Mouse (Mus musculus) liver, adult (tissue): ENCODE measurements around the gene Sars.

Source experiments
- GATA4 ChIP-seq: IDR thresholded peaks from 2 replicates; pipeline ENCODE4 v1.6.1; 2014; ENCODE audit warnings: mild to moderate bottlenecking, low read length; ENCODE audit not compliant: insufficient replicate concordance

The Sars gene

GRCm38 (mm10) chr3:108435701-108436379, 9.2 kb downstream of the Sars start:
- TF ChIP-seq GATA4: no peak

- TF ChIP-seq GATA4: no peak
These were observed 11.0 kb downstream of the Sars start for GRCm38 (mm10) chr3:108433881-108434495.

DNA sequence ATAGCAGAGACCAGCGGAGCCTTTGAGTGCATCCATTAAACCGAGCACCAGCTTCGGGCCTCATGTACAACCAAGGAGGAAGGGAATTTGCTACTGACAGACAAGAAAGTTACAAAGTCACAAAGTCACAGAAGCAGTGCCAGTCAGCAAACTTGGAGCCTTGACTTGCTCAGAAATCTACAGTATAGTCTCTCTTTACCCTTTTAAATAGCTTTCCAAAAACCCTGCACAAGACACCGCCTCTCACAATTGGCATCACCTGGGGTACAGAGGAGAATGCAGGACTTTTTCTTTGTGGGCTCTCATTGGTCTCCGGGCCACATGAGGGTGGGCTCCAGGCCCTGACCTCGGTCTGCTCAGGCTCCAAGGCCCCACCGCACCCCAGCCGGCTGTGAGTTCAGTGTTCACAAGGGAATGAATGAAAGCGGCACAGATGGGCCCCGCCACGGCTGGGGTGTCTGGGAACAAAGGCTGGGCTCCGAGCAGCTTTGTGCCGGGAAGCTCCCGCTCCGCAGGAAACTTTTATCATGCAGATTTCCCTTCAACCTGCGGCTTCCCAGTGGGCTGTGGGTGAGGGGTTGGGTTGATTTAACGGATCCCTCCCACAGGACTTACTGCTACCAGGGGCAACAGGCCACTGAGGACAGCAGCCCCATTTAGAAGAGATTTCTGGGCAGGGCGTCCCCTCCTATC, 11.7 kb downstream of the Sars start:
- no peak for TF ChIP-seq GATA4

DNA sequence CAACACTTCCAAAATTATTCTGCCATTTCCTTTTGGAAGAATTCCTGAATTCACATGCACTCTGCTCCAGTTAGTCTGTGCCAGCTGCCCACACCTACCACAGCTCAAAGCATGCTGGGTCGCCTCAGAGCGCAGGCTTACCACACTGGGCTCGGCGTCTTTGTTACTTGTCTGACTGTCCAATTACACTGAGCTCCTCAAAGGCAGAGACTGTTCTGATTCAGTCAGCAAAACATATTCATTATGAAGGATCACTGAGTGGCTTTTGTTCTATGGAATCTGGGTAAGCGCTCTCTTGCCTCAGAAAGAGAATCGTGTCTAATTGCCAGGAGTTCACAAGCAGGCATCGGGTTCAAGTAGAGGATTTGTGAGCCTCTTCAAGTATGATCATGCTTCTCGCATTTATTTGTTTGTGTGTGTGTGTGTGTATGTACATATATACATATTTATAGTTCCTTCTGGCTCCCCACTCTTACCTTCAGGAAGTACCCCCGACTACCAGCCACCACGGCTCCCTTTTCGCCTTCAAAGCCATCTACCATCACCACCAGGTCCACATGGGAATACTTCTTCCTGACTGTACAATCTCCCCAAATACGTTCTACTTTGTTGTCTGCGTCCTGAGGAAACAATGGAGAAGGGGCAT, 12.3 kb downstream of the Sars start:
- no peak for TF ChIP-seq GATA4

DNA sequence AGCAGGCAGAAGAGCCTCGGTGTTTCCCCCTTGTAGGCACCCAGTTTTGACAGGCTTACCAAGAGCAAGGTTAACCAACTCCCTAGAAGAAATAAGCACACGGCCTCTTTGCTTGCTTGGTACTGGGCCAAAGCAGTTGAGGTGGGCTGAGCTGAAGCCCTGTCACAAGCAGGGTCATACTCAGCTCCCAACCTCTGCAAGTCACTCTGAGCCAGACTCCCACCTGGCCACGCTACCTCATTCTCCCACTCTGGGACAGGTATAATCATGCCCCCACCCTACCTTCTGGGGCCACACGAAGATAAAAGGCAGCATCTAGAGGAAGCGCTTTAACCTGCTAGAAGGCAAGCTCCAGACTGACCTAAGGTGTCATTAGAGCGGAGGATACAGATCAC, 19.4 kb downstream of the Sars start:
- TF ChIP-seq GATA4: no peak

DNA sequence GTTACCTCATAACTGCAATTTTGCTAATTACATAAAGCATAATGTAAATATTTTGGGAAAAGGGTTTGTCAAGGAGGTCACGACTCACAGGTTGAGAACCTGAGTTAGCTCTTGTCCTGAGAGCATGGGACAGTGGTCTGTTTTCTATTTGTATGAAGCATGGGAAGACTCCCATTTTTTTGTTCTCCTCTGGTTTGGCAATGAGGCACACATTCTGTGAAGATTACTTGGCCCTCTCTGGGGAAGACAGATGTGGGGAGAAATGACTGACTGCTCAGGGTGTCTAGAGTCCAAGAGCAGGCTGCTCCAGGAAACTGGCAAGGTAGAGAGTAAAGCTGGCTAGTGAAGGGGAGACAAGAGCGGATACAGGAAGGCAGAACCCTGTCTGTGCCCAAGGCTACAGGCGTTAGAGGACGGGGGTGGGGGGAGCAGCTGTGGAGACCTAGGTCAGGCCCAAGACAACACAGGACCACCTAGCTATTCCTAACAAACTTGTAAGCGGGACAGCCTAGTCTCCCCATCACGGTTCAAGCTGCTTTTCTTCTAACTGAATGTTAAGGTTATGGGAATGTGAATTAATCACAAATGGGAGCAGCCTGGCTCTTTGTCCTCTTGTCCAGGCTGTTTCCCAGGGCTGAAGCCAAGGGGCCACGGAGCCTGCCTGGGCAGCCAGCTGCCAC, 19.9 kb downstream of the Sars start:
- TF ChIP-seq GATA4: no peak

DNA sequence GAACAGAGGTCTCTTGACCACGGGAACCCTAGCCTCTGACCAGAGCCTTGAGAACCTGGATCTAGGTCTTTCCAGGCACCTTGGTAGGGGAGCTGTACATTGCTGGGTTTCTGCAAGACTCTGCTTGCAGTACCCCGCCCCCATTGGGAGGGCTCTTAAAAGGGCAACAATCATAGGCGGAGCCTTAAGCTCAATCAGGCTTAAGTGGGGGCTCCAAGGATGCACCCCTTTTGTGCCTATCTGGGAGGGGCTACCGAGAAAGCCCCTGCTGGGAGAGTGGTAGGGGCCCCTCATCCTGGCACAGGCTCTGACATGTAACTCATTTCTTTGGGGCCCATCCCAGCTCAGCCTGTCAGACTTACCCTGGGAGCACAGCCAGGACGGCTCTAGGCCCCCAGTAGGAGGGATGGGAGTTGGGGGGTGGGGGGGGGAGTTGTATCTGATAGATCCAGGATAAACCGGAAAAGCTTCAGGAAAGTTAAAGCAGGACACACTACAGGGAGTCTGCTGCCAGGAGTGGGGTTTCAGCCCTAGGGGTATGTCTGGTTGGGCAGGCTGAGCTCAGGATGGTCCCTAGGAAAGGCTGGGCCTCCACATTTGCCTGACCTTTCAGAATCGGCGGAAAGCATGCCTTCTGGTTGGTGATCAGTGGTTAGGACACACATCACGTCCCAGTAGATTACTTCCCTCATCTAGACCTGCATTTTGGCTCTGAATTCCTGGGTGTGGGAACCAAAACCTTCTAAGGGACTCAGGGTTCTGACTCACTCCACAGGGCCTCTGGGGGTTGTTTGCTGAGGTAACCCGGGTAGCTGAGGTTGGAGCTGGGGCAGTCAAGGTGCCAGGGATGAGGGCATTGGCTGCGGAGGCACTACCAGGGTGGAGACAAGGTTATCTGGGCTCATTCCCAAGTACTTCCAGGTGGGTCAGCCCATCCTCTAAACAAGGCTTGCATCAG, 20.9 kb downstream of the Sars start:
- no peak for TF ChIP-seq GATA4

DNA sequence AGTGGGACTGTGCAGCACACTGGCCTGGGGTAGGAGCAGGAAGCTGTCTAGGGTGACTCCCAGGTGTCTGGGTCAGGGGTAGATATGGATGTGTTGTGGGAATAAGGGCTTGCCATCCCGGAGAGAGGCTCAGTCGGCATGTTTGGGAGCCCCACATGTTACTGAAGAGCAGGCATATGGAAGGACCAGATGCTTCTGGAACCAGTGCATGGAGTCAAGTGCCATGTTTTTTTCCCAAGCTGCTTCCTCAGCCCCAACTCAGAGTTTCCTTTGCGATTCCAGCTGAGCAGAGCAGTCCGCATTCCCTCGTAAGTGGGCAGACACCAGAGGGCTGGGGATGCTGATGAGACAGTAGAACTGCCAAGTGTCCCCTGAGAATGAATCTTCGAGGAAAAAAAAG, 22.0 kb downstream of the Sars start:
- TF ChIP-seq GATA4: no peak

- no peak for TF ChIP-seq GATA4
These were observed 29.2 kb downstream of the Sars start for GRCm38 (mm10) chr3:108415831-108416223.

- TF ChIP-seq GATA4: no peak
These were observed 29.9 kb downstream of the Sars start, which contains the start of gene Celsr2 for GRCm38 (mm10) chr3:108414857-108415830. Gene Celsr2, minus strand, starts transcription at chr3:108415552.

GRCm38 (mm10) chr3:108413634-108414360, 31.2 kb downstream of the Sars start:
- TF ChIP-seq GATA4: no peak

DNA sequence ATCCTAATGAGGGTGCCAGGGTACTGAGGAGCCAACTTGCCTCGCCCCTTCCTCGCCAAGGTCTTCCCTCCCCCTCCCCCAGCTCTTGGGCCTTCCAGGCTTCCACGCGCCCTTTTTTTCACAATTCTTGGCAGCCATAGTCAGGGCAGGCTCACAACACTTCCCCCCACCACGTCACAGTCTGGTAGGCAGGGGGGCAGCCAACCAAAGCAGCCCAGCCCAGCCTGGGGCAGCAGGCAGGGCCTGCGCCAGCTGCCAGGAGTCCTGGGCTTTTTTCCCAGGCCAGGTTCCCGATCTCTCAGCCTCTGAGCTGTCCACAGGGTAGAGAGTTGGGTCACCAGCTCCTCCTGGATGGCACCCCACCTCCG, 33.3 kb downstream of the Sars start:
- no peak for TF ChIP-seq GATA4
